Mouse (Mus musculus): ENCODE measurements around the gene AF067063. TPM values are rescaled to one million over a fixed set of nuclear protein-coding genes. Genes with fewer than 3 reads are reported as not detected.

AF067063 gene
- polyA plus RNA-seq, 1 experiment from 2014 or later, result not detected

DNA sequence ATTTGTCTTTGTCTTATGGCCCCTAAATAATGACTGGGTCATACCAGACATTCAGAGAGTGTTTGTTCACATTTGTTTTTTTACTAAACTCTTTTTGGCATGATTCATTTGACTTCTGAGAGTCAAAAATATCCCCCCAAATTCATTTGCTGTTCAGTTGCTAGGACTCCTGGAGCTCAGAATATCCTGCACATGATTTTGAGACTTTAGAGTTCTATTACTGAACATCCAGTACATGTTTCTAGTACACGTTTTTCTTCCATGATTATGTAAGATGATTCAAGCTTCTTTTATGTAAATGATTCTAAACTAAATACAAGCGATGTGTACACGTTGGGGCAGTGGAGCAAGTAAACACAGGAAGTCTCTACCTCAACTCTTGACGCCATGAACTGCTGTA is 32.4 kb downstream of the AF067063 start:
- Histone ChIP-seq H3K9ac (no peak overlapping the region), H3K4me1 (replicated peaks) (no peaks in the 10 kb centered on the region), H3K36me3 (no peaks in the 10 kb centered on the region), H3K27ac (no peak overlapping the region), H3K27me3 (no peaks in the 10 kb centered on the region), H3K4me2 (no peak overlapping the region), H3K4me3 (no peak overlapping the region), H3K9me3 (replicated peaks) (no peaks in the 10 kb centered on the region)
- 59% methylated on average over 4 of the region's 4 CpGs for WGBS
- no peak for ATAC-seq (replicated peaks; ENCODE audit: insufficient number of reproducible peaks, insufficient read depth, low FRiP score, low read depth)

DNA sequence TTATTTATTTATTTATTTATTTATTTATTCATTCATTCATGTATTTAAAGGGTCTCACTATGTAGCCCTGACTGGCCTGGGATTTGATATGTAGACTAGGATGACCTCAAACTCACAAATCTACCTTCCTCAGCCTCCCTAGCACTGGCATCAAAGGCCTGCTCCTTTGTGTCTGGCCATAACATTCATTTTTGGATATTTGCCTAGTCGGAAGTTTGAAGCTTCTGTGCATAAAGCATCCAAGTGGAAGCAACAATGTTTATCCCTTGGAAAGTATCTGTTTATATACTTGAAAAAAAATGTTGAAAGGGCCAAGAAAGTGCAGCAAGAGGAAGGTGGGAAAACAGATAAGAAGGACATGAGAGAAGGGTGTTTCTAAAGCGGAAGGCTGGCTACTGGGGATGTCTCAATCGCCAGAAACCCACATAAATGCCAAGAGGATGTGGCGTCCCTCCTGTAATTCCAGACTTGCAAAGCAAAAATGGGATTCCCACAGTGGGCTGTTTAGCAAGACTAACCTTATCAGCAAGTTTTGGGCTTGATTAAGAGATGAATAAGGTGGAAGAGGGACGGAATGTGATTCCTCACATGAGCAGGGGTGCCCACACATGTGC is 37.1 kb downstream of the AF067063 start:
- Histone ChIP-seq H3K4me3 (no peak overlapping the region), H3K9ac (no peak overlapping the region), H3K4me1 (replicated peaks) (peaks cover 17% of the 10 kb centered on the region), H3K36me3 (peaks cover 8% of the 10 kb centered on the region; the same call in 1 of the 2 replicates), H3K4me2 (no peak overlapping the region), H3K27me3 (no peaks in the 10 kb centered on the region), H3K27ac (no peak overlapping the region), H3K9me3 (replicated peaks) (no peaks in the 10 kb centered on the region)
- 73% methylated on average over 5 of the region's 5 CpGs for WGBS
- ATAC-seq (replicated peaks; ENCODE audit: insufficient number of reproducible peaks, insufficient read depth, low FRiP score, low read depth), result no peak

DNA sequence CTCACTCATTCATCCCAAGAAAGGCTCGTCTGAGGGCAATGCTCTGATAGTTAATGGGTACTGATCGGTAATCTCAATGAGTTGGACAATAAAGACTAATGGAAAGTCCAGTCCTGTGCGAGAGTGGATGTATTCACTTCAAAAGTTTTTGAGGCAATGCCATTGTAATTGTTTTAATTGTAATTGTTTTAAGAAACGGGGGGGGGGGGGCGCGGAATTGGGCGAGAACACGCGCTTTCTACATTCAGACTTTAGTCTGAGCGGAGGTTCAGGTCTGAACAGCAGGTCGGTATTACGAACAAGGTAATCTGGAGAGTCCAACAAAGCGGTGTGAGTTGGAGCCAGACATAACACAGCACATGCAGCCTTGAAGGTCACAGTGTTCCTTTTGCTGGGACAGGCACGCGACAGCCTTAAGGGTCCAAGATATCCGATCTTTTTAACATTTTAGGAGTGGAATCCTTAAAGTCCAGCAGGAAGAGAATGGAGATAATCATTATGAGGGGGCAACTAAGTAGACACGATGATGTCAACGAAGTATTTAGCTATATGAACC is 38.4 kb downstream of the AF067063 start:
- 2% methylated on average over 18 of the region's 18 CpGs for WGBS
- ATAC-seq (replicated peaks; ENCODE audit: insufficient number of reproducible peaks, insufficient read depth, low FRiP score, low read depth), result no peak
- no peaks in the 10 kb centered on the region for H3K9me3 ChIP-seq (replicated peaks)
- peaks cover 17% of the 10 kb centered on the region for H3K4me1 ChIP-seq (replicated peaks)
- peak overlapping the region; percentile 99 for H3K27ac ChIP-seq
- peak overlapping the region; percentile 95 for H3K4me2 ChIP-seq
- H3K4me3 ChIP-seq, result peak overlapping the region; percentile 92
- no peaks in the 10 kb centered on the region for H3K27me3 ChIP-seq
- peak overlapping the region; percentile 98 for H3K9ac ChIP-seq
- peaks cover 18% of the 10 kb centered on the region for H3K36me3 ChIP-seq

DNA sequence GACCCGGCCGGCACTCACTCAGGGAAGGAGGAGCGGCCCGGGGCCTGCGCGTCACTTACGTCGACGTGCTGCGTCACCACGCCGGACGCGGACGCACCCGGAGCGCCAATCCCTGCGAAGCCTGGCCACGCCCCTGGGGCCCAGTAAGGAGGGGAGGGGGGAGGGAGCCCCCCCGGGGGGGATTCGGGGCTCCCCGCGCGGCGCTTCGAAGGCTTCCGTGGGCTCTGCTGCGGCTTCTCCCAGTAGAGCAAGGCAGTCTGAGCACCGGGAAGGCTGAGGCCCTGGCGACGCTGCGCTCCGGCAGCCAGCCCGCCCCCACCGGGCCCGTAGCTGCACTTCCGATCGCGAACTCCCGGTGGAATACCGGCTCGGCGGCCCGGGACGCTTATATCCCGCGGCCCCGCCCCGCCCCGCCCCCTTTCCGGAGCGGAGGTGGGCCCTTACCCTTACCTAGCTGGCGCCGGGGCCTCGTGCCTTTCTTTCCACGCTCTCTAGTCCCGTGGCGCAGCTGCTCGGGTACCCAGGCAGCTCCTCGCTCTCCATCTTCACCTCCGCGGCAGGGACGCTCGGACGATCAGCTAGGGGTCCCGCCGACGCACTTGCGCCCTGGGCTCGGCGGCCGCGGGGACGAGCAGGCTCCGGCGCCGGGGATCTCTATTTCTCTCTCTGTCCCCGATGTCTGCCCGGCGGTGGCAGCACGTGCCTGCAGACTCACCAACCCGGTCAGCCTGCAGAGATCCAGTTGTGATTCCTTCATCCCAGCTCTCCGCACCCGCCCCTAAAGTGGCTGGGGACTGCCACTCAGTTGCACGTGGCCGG is 39.0 kb downstream of the AF067063 start, which contains the start of gene Zfp131:
Gene Zfp131 (minus strand): TSS at position 129 of the 819 bp plus-strand sequence.
- Histone ChIP-seq H3K27me3 (no peaks in the 10 kb centered on the region), H3K4me3 (peak within 1 kb of the TSS; percentile 92), H3K27ac (peak within 1 kb of the TSS; percentile 99), H3K9ac (peak within 1 kb of the TSS; percentile 98), H3K4me2 (peak within 1 kb of the TSS; percentile 95), H3K36me3 (peaks cover 22% of the 10 kb centered on the region), H3K4me1 (replicated peaks) (peaks cover 17% of the 10 kb centered on the region), H3K9me3 (replicated peaks) (no peaks in the 10 kb centered on the region)
- ATAC-seq (replicated peaks; ENCODE audit: insufficient number of reproducible peaks, insufficient read depth, low FRiP score, low read depth), result peak; percentile 98
- WGBS, result under 1% methylated on average over 76 of the region's 86 CpGs

DNA sequence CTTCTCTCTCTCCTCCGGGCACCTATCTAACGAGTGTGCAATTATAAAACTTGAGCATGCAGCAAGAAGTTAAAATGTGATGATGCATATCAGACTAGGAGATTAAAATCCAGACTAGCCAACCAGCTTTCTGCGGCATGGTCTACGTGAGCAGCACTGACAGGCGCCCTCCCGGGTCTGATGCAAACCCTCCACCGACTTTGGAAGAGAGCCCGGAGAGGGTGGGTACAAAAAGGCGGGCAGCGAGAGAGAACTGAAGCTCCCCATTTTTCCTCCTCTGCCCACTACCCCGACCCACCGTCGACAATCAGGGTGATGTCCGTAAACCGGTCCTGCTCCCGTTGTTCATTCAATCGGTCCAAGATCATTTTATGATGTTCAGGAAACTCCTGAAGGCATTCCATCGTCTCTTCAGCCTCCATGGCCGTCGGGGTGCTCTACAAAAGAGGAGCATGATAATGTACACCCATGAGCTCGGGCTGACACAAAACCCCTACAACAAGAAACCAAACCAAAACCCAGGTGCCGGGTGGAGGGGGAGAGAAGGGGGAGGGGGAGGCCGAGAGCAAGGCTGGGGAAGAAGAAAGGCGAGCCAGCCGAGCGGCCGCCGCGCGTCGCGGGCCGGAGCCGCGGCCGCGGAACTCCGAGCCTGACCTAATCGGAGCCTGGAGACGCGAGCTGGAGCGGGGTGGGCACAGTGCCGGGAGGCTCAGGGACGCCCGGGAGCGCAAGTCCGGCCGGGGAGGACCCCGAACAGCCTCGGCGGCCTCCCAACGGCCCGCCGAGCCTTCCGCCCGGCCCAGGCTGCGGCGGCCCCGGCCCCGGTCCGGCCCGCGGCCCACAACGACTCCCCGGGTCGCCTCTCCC is 39.9 kb downstream of the AF067063 start:
- Histone ChIP-seq H3K36me3 (peaks cover 27% of the 10 kb centered on the region), H3K4me3 (peak overlapping the region; percentile 92), H3K9me3 (replicated peaks) (no peaks in the 10 kb centered on the region), H3K27ac (peak overlapping the region; percentile 99), H3K27me3 (no peaks in the 10 kb centered on the region), H3K9ac (peak overlapping the region; percentile 98), H3K4me2 (peak overlapping the region; percentile 95), H3K4me1 (replicated peaks) (peaks cover 17% of the 10 kb centered on the region)
- under 1% methylated on average over 43 of the region's 66 CpGs for whole genome bisulfite sequencing
- ATAC-seq (replicated peaks; ENCODE audit: insufficient number of reproducible peaks, insufficient read depth, low FRiP score, low read depth), result peak; percentile 72

DNA sequence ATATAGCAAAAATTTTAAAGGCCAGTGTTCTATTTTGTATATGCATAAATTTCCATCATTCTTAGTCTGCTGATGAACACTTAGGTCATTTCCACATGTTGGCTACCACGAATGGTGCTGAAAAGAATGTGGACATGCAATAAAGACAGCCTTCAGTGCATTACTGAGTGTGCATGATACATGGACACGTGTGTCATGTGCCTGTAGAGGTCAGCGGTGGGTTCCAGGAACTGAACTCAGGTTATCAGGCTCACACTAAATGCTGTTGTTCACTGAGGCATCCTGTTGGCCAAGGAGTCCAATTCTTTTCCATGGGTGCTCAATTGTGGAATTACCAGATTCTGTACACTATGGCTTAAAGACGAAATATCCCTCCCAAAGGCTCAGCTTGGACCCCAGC is 46.4 kb downstream of the AF067063 start:
- H3K9me3 ChIP-seq (replicated peaks), result no peaks in the 10 kb centered on the region
- H3K9ac ChIP-seq, result no peak overlapping the region
- no peak overlapping the region for H3K4me2 ChIP-seq
- no peak overlapping the region for H3K4me3 ChIP-seq
- peaks cover under 1% of the 10 kb centered on the region; the same call in 1 of the 2 replicates for H3K4me1 ChIP-seq (replicated peaks)
- H3K27me3 ChIP-seq, result no peaks in the 10 kb centered on the region
- H3K36me3 ChIP-seq, result peaks cover 77% of the 10 kb centered on the region
- no peak overlapping the region for H3K27ac ChIP-seq
- no peak for ATAC-seq (replicated peaks; ENCODE audit: insufficient number of reproducible peaks, insufficient read depth, low FRiP score, low read depth)
- 83% methylated on average over 4 of the region's 4 CpGs for WGBS

Other genes with a start within 250 kb of the AF067063 start
- not detected in 2 replicates for gene Ccl28, start 206.4 kb downstream of the AF067063 start, polyA plus RNA-seq (2015; fragmentation: Nextera tagmentation; extraction: Ambion mirVana)
- 69.9 and 86.4 TPM in 2 replicates for gene Hmgcs1, start 139.8 kb downstream of the AF067063 start, polyA plus RNA-seq (2015; fragmentation: Nextera tagmentation; extraction: Ambion mirVana)
- 0.72 and 0.77 TPM in 2 replicates for gene Nim1k, start 74.3 kb downstream of the AF067063 start, polyA plus RNA-seq (2015; fragmentation: Nextera tagmentation; extraction: Ambion mirVana)
- gene Zfp131, start 39.3 kb downstream of the AF067063 start, polyA plus RNA-seq (2015; fragmentation: Nextera tagmentation; extraction: Ambion mirVana), result 21.6 and 22.7 TPM in 2 replicates
- not detected in 2 replicates for gene D13Ertd608e, start 5.8 kb upstream of the AF067063 start, polyA plus RNA-seq (2015; fragmentation: Nextera tagmentation; extraction: Ambion mirVana)
- not detected in 2 replicates for gene Tcstv1, start 64.6 kb upstream of the AF067063 start, polyA plus RNA-seq (2015; fragmentation: Nextera tagmentation; extraction: Ambion mirVana)
- not detected in 2 replicates for gene Gm21761, start 99.1 kb upstream of the AF067063 start, polyA plus RNA-seq (2015; fragmentation: Nextera tagmentation; extraction: Ambion mirVana)
- not detected in 2 replicates for gene B020031M17Rik, start 120.6 kb upstream of the AF067063 start, polyA plus RNA-seq (2015; fragmentation: Nextera tagmentation; extraction: Ambion mirVana)
- not detected in 2 replicates for gene Gm36079, start 196.8 kb upstream of the AF067063 start, polyA plus RNA-seq (2015; fragmentation: Nextera tagmentation; extraction: Ambion mirVana)
- gene Gm21188, start 222.0 kb upstream of the AF067063 start, polyA plus RNA-seq (2015; fragmentation: Nextera tagmentation; extraction: Ambion mirVana), result not detected in 2 replicates